Mouse (Mus musculus) ES-E14 (cell line): Measurements from ENCODE around the gene Eif5.

ENCODE experiments used
- CHD2 ChIP-seq: IDR thresholded peaks from 2 replicates; pipeline ENCODE4 v1.6.1; 2014; ENCODE audit warnings: mild to moderate bottlenecking, low read depth, low read length, inconsistent platforms
- HCFC1 ChIP-seq: IDR thresholded peaks from 2 replicates; pipeline ENCODE4 v1.6.1; 2012; ENCODE audit warnings: low read length, inconsistent platforms, borderline replicate concordance; ENCODE audit not compliant: insufficient read depth
- MAFK ChIP-seq: IDR thresholded peaks from 2 replicates; pipeline ENCODE4 v1.6.1; 2014; ENCODE audit warnings: mild to moderate bottlenecking, low read depth, low read length, inconsistent platforms; ENCODE audit not compliant: insufficient read depth
- ZC3H11A ChIP-seq: IDR thresholded peaks from 2 replicates; pipeline ENCODE4 v1.6.1; 2012; ENCODE audit warnings: low read depth, mild to moderate bottlenecking, inconsistent platforms, low read length, borderline replicate concordance

- no peak for TF ChIP-seq MAFK
- TF ChIP-seq ZC3H11A = no peak
- no peak for TF ChIP-seq HCFC1
- TF ChIP-seq CHD2 = no peak
These were observed 16.8 kb upstream of the Eif5 start for GRCm38 (mm10) chr12:111520994-111521393.
